Mouse (Mus musculus): ENCODE results near the gene Slc44a3. TPM values are rescaled to one million over a fixed set of nuclear protein-coding genes. Genes with fewer than 3 reads are reported as not detected.
A peak's percentile ranks its signal among the peaks of the same experiment; 100 is the strongest.

Gene Slc44a3
- polyA plus RNA-seq, 1 experiment from 2014 or later, result 35.4 TPM

- H3K4me3 ChIP-seq (replicated peaks), result 0 out of 2 replicates have a peak overlapping the region, but pooled peaks have one; percentile 91
- peaks cover 48% of the 10 kb centered on the region for H3K4me1 ChIP-seq
- no peak for ATAC-seq (ENCODE audit: insufficient read depth, low FRiP score, low read depth)
- H3K4me2 ChIP-seq, result peak overlapping the region; percentile 86
- no peaks in the 10 kb centered on the region for H3K36me3 ChIP-seq
- no peaks in the 10 kb centered on the region for H3K9me3 ChIP-seq
- H3K9ac ChIP-seq, result no peak overlapping the region
- WGBS, result 61% methylated on average over 3 of the region's 3 CpGs
- H3K27ac ChIP-seq, result no peak overlapping the region
- no peaks in the 10 kb centered on the region for H3K27me3 ChIP-seq (replicated peaks)
Measured at GRCm38 (mm10) chr3:121429469-121429868, 102.7 kb downstream of the Slc44a3 start.

- no peaks in the 10 kb centered on the region for H3K9me3 ChIP-seq
- no peaks in the 10 kb centered on the region for H3K27me3 ChIP-seq (replicated peaks)
- H3K4me2 ChIP-seq, result peak overlapping the region; percentile 86
- ATAC-seq (ENCODE audit: insufficient read depth, low FRiP score, low read depth), result no peak
- H3K9ac ChIP-seq, result no peak overlapping the region
- H3K4me1 ChIP-seq, result peaks cover 41% of the 10 kb centered on the region
- 44% methylated on average over 11 of the region's 11 CpGs for WGBS
- peak overlapping the region; percentile 91 for H3K4me3 ChIP-seq (replicated peaks)
- peak overlapping the region; percentile 98 for H3K27ac ChIP-seq
- no peaks in the 10 kb centered on the region for H3K36me3 ChIP-seq
Measured at GRCm38 (mm10) chr3:121428696-121429259, 103.4 kb downstream of the Slc44a3 start.

- 7% methylated on average over 8 of the region's 8 CpGs for WGBS
- no peak for ATAC-seq (ENCODE audit: insufficient read depth, low FRiP score, low read depth)
- peaks cover 37% of the 10 kb centered on the region; the same call in 1 of the 2 replicates for H3K4me1 ChIP-seq
Measured at GRCm38 (mm10) chr3:121428230-121428629, 104.0 kb downstream of the Slc44a3 start.

GRCm38 (mm10) chr3:121427520-121427908 is 104.7 kb downstream of the Slc44a3 start:
- no peaks in the 10 kb centered on the region for H3K27me3 ChIP-seq (replicated peaks)
- under 1% methylated on average over 13 of the region's 13 CpGs for WGBS
- H3K36me3 ChIP-seq, result no peaks in the 10 kb centered on the region
- peak overlapping the region; percentile 91 for H3K4me3 ChIP-seq (replicated peaks)
- peaks cover 30% of the 10 kb centered on the region; the same call in 1 of the 2 replicates for H3K4me1 ChIP-seq
- peak overlapping the region; percentile 86 for H3K4me2 ChIP-seq
- ATAC-seq (ENCODE audit: insufficient read depth, low FRiP score, low read depth), result peak; percentile 41; the same call in 1 of the 2 replicates
- H3K9me3 ChIP-seq, result no peaks in the 10 kb centered on the region
- peak overlapping the region; percentile 98 for H3K27ac ChIP-seq
- peak overlapping the region; percentile 97 for H3K9ac ChIP-seq

More at GRCm38 (mm10) chr3:121428230-121428629, 104.0 kb downstream of the Slc44a3 start:
- Histone ChIP-seq H3K27me3 (replicated peaks) (no peaks in the 10 kb centered on the region), H3K9me3 (no peaks in the 10 kb centered on the region), H3K4me2 (peak overlapping the region; percentile 86), H3K4me3 (replicated peaks) (peak overlapping the region; percentile 91), H3K27ac (peak overlapping the region; percentile 98), H3K9ac (peak overlapping the region; percentile 97; the same call in 1 of the 2 replicates), H3K36me3 (no peaks in the 10 kb centered on the region)

GRCm38 (mm10) chr3:121426621-121427519 is 105.3 kb downstream of the Slc44a3 start:
- H3K4me3 ChIP-seq (replicated peaks), result peak overlapping the region; percentile 91
- under 1% methylated on average over 84 of the region's 93 CpGs for WGBS
- peak overlapping the region; percentile 86 for H3K4me2 ChIP-seq
- peaks cover 25% of the 10 kb centered on the region; the same call in 1 of the 2 replicates for H3K4me1 ChIP-seq
- peak overlapping the region; percentile 98 for H3K27ac ChIP-seq
- peak; percentile 81 for ATAC-seq (ENCODE audit: insufficient read depth, low FRiP score, low read depth)
- no peaks in the 10 kb centered on the region for H3K27me3 ChIP-seq (replicated peaks)
- peak overlapping the region; percentile 97 for H3K9ac ChIP-seq
- no peaks in the 10 kb centered on the region for H3K36me3 ChIP-seq
- H3K9me3 ChIP-seq, result no peaks in the 10 kb centered on the region

GRCm38 (mm10) chr3:121425861-121426620 is 106.2 kb downstream of the Slc44a3 start, which contains the start of gene Cnn3:
Gene Cnn3 (plus strand): TSS chr3:121426497.
- peak within 1 kb of the TSS; percentile 97 for H3K9ac ChIP-seq
- peak within 1 kb of the TSS; percentile 98 for H3K27ac ChIP-seq
- under 1% methylated on average over 49 of the region's 66 CpGs for WGBS
- peak within 1 kb of the TSS; percentile 86 for H3K4me2 ChIP-seq
- ATAC-seq (ENCODE audit: insufficient read depth, low FRiP score, low read depth), result peak; percentile 89
- H3K4me1 ChIP-seq, result peaks cover 24% of the 10 kb centered on the region; the same call in 1 of the 2 replicates
- no peaks in the 10 kb centered on the region for H3K9me3 ChIP-seq
- peak within 1 kb of the TSS; percentile 91 for H3K4me3 ChIP-seq (replicated peaks)
- no peaks in the 10 kb centered on the region for H3K27me3 ChIP-seq (replicated peaks)
- H3K36me3 ChIP-seq, result no peaks in the 10 kb centered on the region

- Histone ChIP-seq H3K9me3 (no peaks in the 10 kb centered on the region), H3K27me3 (replicated peaks) (no peaks in the 10 kb centered on the region), H3K4me3 (replicated peaks) (no peak overlapping the region), H3K36me3 (no peaks in the 10 kb centered on the region), H3K9ac (no peak overlapping the region), H3K4me1 (0 out of 2 replicates have a peak, but pooled peaks cover 11% of the 10 kb centered on the region), H3K27ac (no peak overlapping the region), H3K4me2 (no peak overlapping the region)
- 71% methylated on average over 8 of the region's 8 CpGs for WGBS
- ATAC-seq (ENCODE audit: insufficient read depth, low FRiP score, low read depth), result no peak
Measured at GRCm38 (mm10) chr3:121422405-121422804, 109.8 kb downstream of the Slc44a3 start.

GRCm38 (mm10) chr3:121418850-121419435 is 113.3 kb downstream of the Slc44a3 start:
- H3K27me3 ChIP-seq (replicated peaks), result no peaks in the 10 kb centered on the region
- H3K27ac ChIP-seq, result no peak overlapping the region
- no peak overlapping the region for H3K9ac ChIP-seq
- H3K4me2 ChIP-seq, result no peak overlapping the region
- no peaks in the 10 kb centered on the region for H3K9me3 ChIP-seq
- WGBS, result 82% methylated on average over 9 of the region's 9 CpGs
- H3K4me1 ChIP-seq, result 0 out of 2 replicates have a peak, but pooled peaks cover 3% of the 10 kb centered on the region
- H3K4me3 ChIP-seq (replicated peaks), result no peak overlapping the region
- no peaks in the 10 kb centered on the region for H3K36me3 ChIP-seq
- no peak for ATAC-seq (ENCODE audit: insufficient read depth, low FRiP score, low read depth)

- Histone ChIP-seq H3K36me3 (no peaks in the 10 kb centered on the region), H3K9ac (no peak overlapping the region), H3K4me3 (replicated peaks) (no peak overlapping the region), H3K27me3 (replicated peaks) (no peaks in the 10 kb centered on the region), H3K9me3 (no peaks in the 10 kb centered on the region), H3K4me2 (no peak overlapping the region), H3K4me1 (0 out of 2 replicates have a peak, but pooled peaks cover 3% of the 10 kb centered on the region), H3K27ac (no peak overlapping the region)
- 57% methylated on average over 6 of the region's 6 CpGs for WGBS
- no peak for ATAC-seq (ENCODE audit: insufficient read depth, low FRiP score, low read depth)
Measured at GRCm38 (mm10) chr3:121418251-121418601, 114.0 kb downstream of the Slc44a3 start.

GRCm38 (mm10) chr3:121417379-121418250 is 114.6 kb downstream of the Slc44a3 start:
- H3K9me3 ChIP-seq, result no peaks in the 10 kb centered on the region
- H3K27ac ChIP-seq, result no peak overlapping the region
- no peak for ATAC-seq (ENCODE audit: insufficient read depth, low FRiP score, low read depth)
- H3K27me3 ChIP-seq (replicated peaks), result no peaks in the 10 kb centered on the region
- no peak overlapping the region for H3K4me3 ChIP-seq (replicated peaks)
- 0 out of 2 replicates have a peak, but pooled peaks cover 3% of the 10 kb centered on the region for H3K4me1 ChIP-seq
- H3K36me3 ChIP-seq, result no peaks in the 10 kb centered on the region
- H3K4me2 ChIP-seq, result no peak overlapping the region; the same call in 1 of the 2 replicates
- 54% methylated on average over 14 of the region's 14 CpGs for WGBS
- no peak overlapping the region for H3K9ac ChIP-seq
